Mouse (Mus musculus): ENCODE results near the gene Rab3ip. TPM values are rescaled to one million over a fixed set of nuclear protein-coding genes. Genes with fewer than 3 reads are reported as not detected.

The Rab3ip gene
- polyA plus RNA-seq (2015; fragmentation: Nextera tagmentation; extraction: Ambion mirVana), result 173 and 176 TPM in 2 replicates

DNA sequence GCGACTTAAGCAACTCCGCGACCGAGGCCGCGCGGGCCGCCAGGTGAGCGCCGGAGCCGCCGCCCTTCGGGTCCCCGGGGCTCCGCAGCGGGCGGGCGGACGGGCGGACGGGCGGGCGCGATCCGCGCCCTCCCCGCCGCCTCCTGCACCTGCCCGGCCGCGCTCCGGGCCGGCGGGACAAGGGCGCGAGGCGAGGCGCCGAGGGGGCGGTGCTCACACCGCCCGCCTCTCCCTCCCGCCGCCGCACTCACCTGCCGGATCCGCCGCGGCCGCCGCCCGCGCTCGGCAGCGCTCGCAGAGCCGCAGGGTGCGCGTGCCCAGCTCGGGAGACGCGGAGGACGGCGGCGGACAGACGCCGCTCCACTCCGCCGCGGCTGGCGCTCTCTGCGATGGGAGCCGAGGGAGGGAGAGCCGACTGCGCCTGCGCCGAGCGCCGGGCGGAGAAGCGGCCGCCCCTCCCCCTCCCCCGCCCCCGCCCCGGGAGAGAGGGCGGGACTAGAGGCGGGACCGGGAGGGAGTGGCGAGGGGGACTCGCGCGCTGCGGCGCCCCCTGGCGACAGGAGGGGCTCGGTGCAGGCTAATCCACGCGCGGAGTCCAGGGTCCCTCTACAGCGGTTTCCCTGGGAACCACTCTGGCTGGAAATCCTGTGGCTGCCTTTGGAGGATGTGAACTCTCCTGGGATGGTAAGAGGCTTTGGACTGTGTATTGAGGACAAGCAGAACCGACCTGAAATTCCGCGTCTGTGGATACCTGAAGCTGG is at the start of gene Rab3ip:
TSS of gene Rab3ip (minus strand) at position 761 of the 761 bp plus-strand sequence.
- peak within 1 kb of the TSS; percentile 90 for H3K9ac ChIP-seq (ENCODE audit: low read depth, low read length)
- peak; percentile 85 for ATAC-seq (replicated peaks; ENCODE audit: low FRiP score, low read depth)
- no peaks in the 10 kb centered on the region for H3K4me1 ChIP-seq (replicated peaks; ENCODE audit: insufficient read depth, low read length)
- no peaks in the 10 kb centered on the region for H3K27me3 ChIP-seq (ENCODE audit: insufficient read depth, low read length)
- H3K36me3 ChIP-seq (ENCODE audit: insufficient read depth, low read length), result 0 out of 2 replicates have a peak, but pooled peaks cover 4% of the 10 kb centered on the region
- peak; percentile 91 for DNase-seq (ENCODE audit: low spot score)
- under 1% methylated on average over 67 of the region's 103 CpGs for WGBS
- H3K4me2 ChIP-seq (ENCODE audit: low read length), result peak within 1 kb of the TSS; percentile 79
- peak; percentile 86 for TF ChIP-seq CTCF (IDR thresholded peaks at IDR 0.05; ENCODE audit: low read depth)
- peak within 1 kb of the TSS; percentile 94 for H3K27ac ChIP-seq
- no peaks in the 10 kb centered on the region for H3K9me3 ChIP-seq (replicated peaks; ENCODE audit: low read length)
- H3K4me3 ChIP-seq (replicated peaks; ENCODE audit: low read depth, low read length), result peak within 1 kb of the TSS; percentile 94

DNA sequence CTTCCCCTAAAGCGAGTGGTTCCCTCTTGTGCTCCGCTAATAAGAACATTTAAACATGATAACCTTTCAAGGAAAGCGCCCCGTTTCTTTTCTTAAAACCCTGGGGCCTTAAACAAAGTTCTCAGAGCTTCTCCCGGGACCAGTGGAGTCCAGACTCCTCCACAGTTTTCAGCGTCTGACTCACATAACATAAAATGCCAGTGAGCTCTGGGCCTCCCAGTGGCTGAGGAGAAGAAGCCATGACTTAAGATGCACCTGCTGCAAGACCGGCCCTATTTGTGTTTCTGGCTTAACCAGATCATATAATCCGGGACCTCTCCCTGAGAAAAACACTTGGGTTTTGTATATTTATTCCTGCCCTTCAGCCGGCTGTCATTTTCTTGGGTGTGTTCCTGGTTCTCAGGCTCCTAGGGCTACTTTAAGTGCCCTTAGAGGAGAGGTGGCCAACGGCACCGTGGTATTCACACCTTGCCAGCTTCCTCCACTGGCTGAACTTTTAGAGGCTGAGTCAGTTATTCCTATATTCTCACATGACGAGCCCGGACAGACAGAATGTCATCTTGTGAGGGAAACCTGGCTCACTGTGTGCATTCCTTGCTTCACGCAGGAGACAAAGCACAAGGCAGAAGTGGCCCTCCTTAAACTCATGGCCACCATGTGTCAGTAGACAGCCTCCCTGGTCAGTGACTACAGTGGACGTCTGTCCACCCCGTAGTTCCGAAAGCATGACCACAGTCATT is 48.3 kb upstream of the Rab3ip start:
- no peak for DNase-seq (ENCODE audit: low spot score)
- Histone ChIP-seq H3K9ac (ENCODE audit: low read depth, low read length) (no peak overlapping the region), H3K9me3 (replicated peaks; ENCODE audit: low read length) (no peaks in the 10 kb centered on the region), H3K27ac (no peak overlapping the region), H3K4me1 (replicated peaks; ENCODE audit: insufficient read depth, low read length) (no peaks in the 10 kb centered on the region), H3K4me3 (replicated peaks; ENCODE audit: low read depth, low read length) (no peak overlapping the region), H3K36me3 (ENCODE audit: insufficient read depth, low read length) (no peaks in the 10 kb centered on the region), H3K27me3 (ENCODE audit: insufficient read depth, low read length) (no peaks in the 10 kb centered on the region), H3K4me2 (ENCODE audit: low read length) (no peak overlapping the region)
- peak; percentile 6; the same call in 1 of the 2 replicates for TF ChIP-seq CTCF (IDR thresholded peaks at IDR 0.05; ENCODE audit: low read depth)
- no peak for ATAC-seq (replicated peaks; ENCODE audit: low FRiP score, low read depth)
- 75% methylated on average over 17 of the region's 17 CpGs for WGBS

DNA sequence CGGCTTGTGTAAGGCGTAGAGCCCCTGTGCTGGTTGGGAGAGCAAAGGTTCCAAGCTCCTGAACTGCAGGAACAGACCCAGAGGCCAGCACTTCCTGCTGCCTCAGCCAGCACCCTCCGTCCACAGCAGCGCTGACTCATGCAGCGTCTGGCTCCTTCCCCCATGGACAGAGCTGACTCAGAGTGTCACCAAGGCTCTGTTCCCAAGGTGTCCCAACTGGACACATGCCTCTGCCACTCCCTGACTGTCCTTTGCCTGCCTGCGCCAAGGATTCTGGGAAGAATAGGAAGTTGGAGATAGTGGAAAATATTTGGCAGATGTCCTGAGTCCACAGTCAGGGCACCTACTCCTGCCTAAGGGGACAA is 45.6 kb upstream of the Rab3ip start:
- H3K27me3 ChIP-seq (ENCODE audit: insufficient read depth, low read length), result no peaks in the 10 kb centered on the region
- no peak for TF ChIP-seq CTCF (IDR thresholded peaks at IDR 0.05; ENCODE audit: low read depth)
- no peak overlapping the region for H3K4me2 ChIP-seq (ENCODE audit: low read length)
- no peak overlapping the region for H3K4me3 ChIP-seq (replicated peaks; ENCODE audit: low read depth, low read length)
- H3K9me3 ChIP-seq (replicated peaks; ENCODE audit: low read length), result no peaks in the 10 kb centered on the region
- no peak overlapping the region for H3K9ac ChIP-seq (ENCODE audit: low read depth, low read length)
- H3K27ac ChIP-seq, result no peak overlapping the region
- no peaks in the 10 kb centered on the region for H3K36me3 ChIP-seq (ENCODE audit: insufficient read depth, low read length)
- whole genome bisulfite sequencing, result 39% methylated on average over 6 of the region's 6 CpGs
- DNase-seq (ENCODE audit: low spot score) (no peak), ATAC-seq (replicated peaks; ENCODE audit: low FRiP score, low read depth) (peak; percentile 83)
- H3K4me1 ChIP-seq (replicated peaks; ENCODE audit: insufficient read depth, low read length), result no peaks in the 10 kb centered on the region

DNA sequence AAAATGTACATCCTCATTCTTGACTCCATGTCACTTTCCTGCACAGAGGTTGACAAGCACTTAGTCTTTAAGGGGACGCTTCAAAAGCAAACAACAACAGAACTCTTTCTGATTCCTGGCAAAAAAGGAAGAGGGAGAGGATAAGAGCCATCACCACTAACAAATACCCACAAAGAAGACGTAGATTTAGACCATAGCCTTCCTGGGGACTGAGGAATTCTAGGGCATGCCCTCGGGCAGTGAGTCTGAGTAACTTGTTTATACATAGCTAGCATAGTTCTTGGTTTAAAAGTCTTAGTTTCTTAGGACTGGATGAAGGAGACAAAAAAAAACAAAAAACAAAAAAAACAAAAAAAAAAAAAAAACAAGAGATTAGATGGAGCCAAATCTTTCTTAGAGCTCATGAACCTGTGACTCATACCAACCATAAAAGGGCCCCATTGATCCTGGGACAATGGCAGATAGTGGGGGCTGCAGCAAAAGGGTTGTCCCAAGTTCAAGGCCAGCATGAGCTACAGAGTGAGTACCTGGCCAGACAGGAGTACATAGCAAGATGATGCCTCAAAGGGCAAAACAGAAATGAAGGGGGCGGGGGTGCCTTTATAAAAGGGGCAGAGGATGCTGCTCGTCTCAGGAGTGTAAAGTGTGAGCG is 45.1 kb upstream of the Rab3ip start:
- H3K4me3 ChIP-seq (replicated peaks; ENCODE audit: low read depth, low read length), result no peak overlapping the region
- TF ChIP-seq CTCF (IDR thresholded peaks at IDR 0.05; ENCODE audit: low read depth), result no peak
- no peak overlapping the region for H3K9ac ChIP-seq (ENCODE audit: low read depth, low read length)
- ATAC-seq (replicated peaks; ENCODE audit: low FRiP score, low read depth) (no peak), DNase-seq (ENCODE audit: low spot score) (no peak)
- H3K4me2 ChIP-seq (ENCODE audit: low read length), result no peak overlapping the region
- 61% methylated on average over 6 of the region's 6 CpGs for WGBS
- no peaks in the 10 kb centered on the region for H3K36me3 ChIP-seq (ENCODE audit: insufficient read depth, low read length)
- H3K9me3 ChIP-seq (replicated peaks; ENCODE audit: low read length), result no peaks in the 10 kb centered on the region
- H3K27ac ChIP-seq, result no peak overlapping the region
- H3K4me1 ChIP-seq (replicated peaks; ENCODE audit: insufficient read depth, low read length), result no peaks in the 10 kb centered on the region
- no peaks in the 10 kb centered on the region for H3K27me3 ChIP-seq (ENCODE audit: insufficient read depth, low read length)

DNA sequence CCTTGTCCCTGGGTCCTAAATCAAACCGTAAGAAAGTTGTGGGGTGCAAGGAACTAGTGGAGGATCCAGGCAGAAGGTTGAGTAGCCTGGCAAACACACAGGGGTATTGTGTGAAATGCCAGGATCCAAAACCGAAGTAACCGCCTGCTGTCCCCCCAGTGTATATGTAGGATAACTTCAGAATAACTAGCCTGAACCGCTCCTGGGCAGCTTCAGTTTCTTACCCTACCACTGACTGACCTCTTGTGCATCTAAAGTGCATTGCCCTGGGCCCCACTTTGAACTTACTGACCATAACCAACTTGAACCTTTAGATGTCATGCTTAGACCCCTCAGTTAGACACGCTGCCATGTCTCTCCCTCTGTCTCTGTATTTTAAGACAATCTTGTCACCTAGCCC is 44.6 kb upstream of the Rab3ip start:
- ATAC-seq (replicated peaks; ENCODE audit: low FRiP score, low read depth), result no peak; the same call in 1 of the 2 replicates
- WGBS, result 74% methylated on average over 5 of the region's 5 CpGs

DNA sequence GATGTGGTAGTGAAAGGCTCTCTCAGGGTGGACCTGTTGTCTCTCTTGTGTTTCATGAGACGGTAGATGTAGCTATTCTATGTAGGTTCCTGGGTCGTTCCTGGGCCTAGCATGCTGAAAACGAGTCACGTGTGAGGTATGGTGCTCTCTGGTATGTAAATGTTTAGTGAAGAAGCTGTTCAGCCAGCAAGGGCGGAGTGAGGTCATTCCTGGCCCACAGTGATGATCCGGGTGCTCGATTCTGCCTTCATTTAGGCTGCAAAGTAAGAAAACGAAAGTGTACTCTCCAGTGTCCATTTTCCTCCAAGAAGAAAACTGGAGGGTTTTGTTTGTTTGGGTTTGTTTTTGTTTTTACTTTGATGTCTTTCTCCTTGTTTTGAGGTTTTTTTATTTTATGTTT is 43.4 kb upstream of the Rab3ip start:
- no peak for ATAC-seq (replicated peaks; ENCODE audit: low FRiP score, low read depth)
- DNase-seq (ENCODE audit: low spot score), result no peak
- H3K4me2 ChIP-seq (ENCODE audit: low read length), result no peak overlapping the region
- no peak overlapping the region for H3K27ac ChIP-seq
- 70% methylated on average over 8 of the region's 8 CpGs for WGBS
- no peaks in the 10 kb centered on the region for H3K36me3 ChIP-seq (ENCODE audit: insufficient read depth, low read length)
- TF ChIP-seq CTCF (IDR thresholded peaks at IDR 0.05; ENCODE audit: low read depth), result no peak
- no peaks in the 10 kb centered on the region for H3K9me3 ChIP-seq (replicated peaks; ENCODE audit: low read length)
- H3K4me3 ChIP-seq (replicated peaks; ENCODE audit: low read depth, low read length), result no peak overlapping the region
- H3K27me3 ChIP-seq (ENCODE audit: insufficient read depth, low read length), result no peaks in the 10 kb centered on the region
- H3K4me1 ChIP-seq (replicated peaks; ENCODE audit: insufficient read depth, low read length), result no peaks in the 10 kb centered on the region
- H3K9ac ChIP-seq (ENCODE audit: low read depth, low read length), result no peak overlapping the region

More for the DNA sequence above, 44.6 kb upstream of the Rab3ip start:
- no peak overlapping the region for H3K9ac ChIP-seq (ENCODE audit: low read depth, low read length)
- no peaks in the 10 kb centered on the region for H3K9me3 ChIP-seq (replicated peaks; ENCODE audit: low read length)
- no peak overlapping the region for H3K4me2 ChIP-seq (ENCODE audit: low read length)
- H3K4me3 ChIP-seq (replicated peaks; ENCODE audit: low read depth, low read length), result no peak overlapping the region
- no peaks in the 10 kb centered on the region for H3K4me1 ChIP-seq (replicated peaks; ENCODE audit: insufficient read depth, low read length)
- H3K27me3 ChIP-seq (ENCODE audit: insufficient read depth, low read length), result no peaks in the 10 kb centered on the region
- no peak for DNase-seq (ENCODE audit: low spot score)
- no peaks in the 10 kb centered on the region for H3K36me3 ChIP-seq (ENCODE audit: insufficient read depth, low read length)
- peak; percentile 34 for TF ChIP-seq CTCF (IDR thresholded peaks at IDR 0.05; ENCODE audit: low read depth)
- no peak overlapping the region for H3K27ac ChIP-seq

Measured in kidney, postnatal 0 days (tissue).